ENCODE assay signal across 10 mouse cellular contexts in the genomic region with DNA sequence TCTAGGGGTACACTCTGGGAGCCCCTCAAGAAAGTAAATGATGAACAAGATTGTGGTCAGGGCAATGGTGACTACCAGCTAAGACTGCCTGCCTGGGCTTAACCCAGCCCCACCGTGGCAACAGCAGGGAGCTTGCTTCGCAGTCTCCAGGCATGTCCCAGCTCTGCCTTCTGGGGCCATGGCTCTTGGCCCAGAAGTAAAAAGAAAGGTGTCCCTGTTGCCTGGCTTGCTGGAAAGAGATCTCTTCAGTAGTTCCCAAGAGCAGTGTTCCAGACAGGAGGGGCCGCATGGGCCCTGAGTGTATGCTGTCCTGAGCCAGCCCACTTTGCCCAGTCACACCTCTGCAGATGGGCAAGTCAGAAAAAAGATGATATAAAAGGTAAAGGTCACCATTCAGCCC. TPM values are rescaled to one million over a fixed set of nuclear protein-coding genes. Genes with fewer than 3 reads are reported as not detected.
DNase-seq lines count a peak whose midpoint lies in the region; ATAC-seq and TF ChIP-seq lines count a peak whose summit lies in the region.
"Had no signal": no experiment of that assay in that cellular context is flagged by ENCODE, and none has a peak within 500 bp of the region (broad histone marks: within the 10 kb centered on the region; RNA-seq: fewer than 3 reads in every experiment).

No protein-coding gene starts in this region.

- H3K4me2 ChIP-seq in hindbrain, embryonic 11.5 days (replicated peaks; ENCODE audit: low read depth, low read length): no peak overlapping the region
- peak overlapping the region; percentile 41; the same call in 1 of the 2 replicates for H3K4me2 ChIP-seq in forebrain, embryonic 11.5 days (ENCODE audit: low read depth, low read length, severe bottlenecking)
- H3K4me2 ChIP-seq in liver, postnatal 0 days (ENCODE audit: low read depth, low read length): peak overlapping the region; percentile 59

- no peak for TF ChIP-seq EP300 in liver, postnatal 0 days (IDR thresholded peaks at IDR 0.05; ENCODE audit: low read depth)

- H3K36me3 ChIP-seq in hindbrain, embryonic 10.5 days: peaks cover 5% of the 10 kb centered on the region; the same call in 1 of the 2 replicates
- no peaks in the 10 kb centered on the region for H3K36me3 ChIP-seq in hindbrain, embryonic 11.5 days (ENCODE audit: control insufficient read depth, insufficient read depth, low read length)
- H3K36me3 ChIP-seq in forebrain, embryonic 11.5 days (ENCODE audit: control insufficient read depth, insufficient read depth, low read length): no peaks in the 10 kb centered on the region
- no peaks in the 10 kb centered on the region for H3K36me3 ChIP-seq in liver, postnatal 0 days (replicated peaks; ENCODE audit: insufficient read depth, low read length)

- WGBS in hindbrain, embryonic 10.5 days: 59% methylated on average over 3 of the region's 3 CpGs
- 55% methylated on average over 3 of the region's 3 CpGs for WGBS in hindbrain, embryonic 11.5 days
- WGBS in forebrain, embryonic 11.5 days: 54% methylated on average over 3 of the region's 3 CpGs
- WGBS in liver, postnatal 0 days (ENCODE audit: insufficient replicate concordance): 63% methylated on average over 3 of the region's 3 CpGs

- H3K4me3 ChIP-seq in hindbrain, embryonic 10.5 days: peak overlapping the region; percentile 38; the same call in 1 of the 2 replicates
- no peak overlapping the region for H3K4me3 ChIP-seq in hindbrain, embryonic 11.5 days (ENCODE audit: low read depth, low read length)
- no peak overlapping the region for H3K4me3 ChIP-seq in forebrain, embryonic 11.5 days (ENCODE audit: low read depth, low read length)
- no peak overlapping the region for H3K4me3 ChIP-seq in liver, postnatal 0 days (ENCODE audit: low read depth, low read length)
- H3K4me3 ChIP-seq: myocyte had no signal

- no peak overlapping the region for H3K9ac ChIP-seq in hindbrain, embryonic 11.5 days (ENCODE audit: low read depth, low read length)
- H3K9ac ChIP-seq in forebrain, embryonic 11.5 days (ENCODE audit: low read length): no peak overlapping the region; the same call in 1 of the 2 replicates
- H3K9ac ChIP-seq in liver, postnatal 0 days (replicated peaks): 0 out of 2 replicates have a peak overlapping the region, but pooled peaks have one; percentile 30

- ATAC-seq in hindbrain, embryonic 11.5 days (ENCODE audit: low FRiP score): no peak
- ATAC-seq in forebrain, embryonic 11.5 days (replicated peaks; ENCODE audit: low FRiP score): no peak
- ATAC-seq in liver, postnatal 0 days: no peak

- peak overlapping the region; percentile 56; the same call in 1 of the 2 replicates for H3K27ac ChIP-seq in hindbrain, embryonic 10.5 days
- H3K27ac ChIP-seq in hindbrain, embryonic 11.5 days (ENCODE audit: low read depth, low read length): no peak overlapping the region
- H3K27ac ChIP-seq in forebrain, embryonic 11.5 days (ENCODE audit: low read depth, low read length): no peak overlapping the region
- H3K27ac ChIP-seq in liver, postnatal 0 days (ENCODE audit: low read depth): no peak overlapping the region

- intact Hi-C loops in left cerebral cortex, postnatal 14 days (cut with DNase I): loop anchor here (2.0 to 5.0 kb wide), 2 partner anchors 117 to 135 kb away; a partner anchor contains a TSS

- no peak for DNase-seq in hindbrain, embryonic 10.5 days (ENCODE audit: low spot score)
- no peak for DNase-seq in hindbrain, embryonic 11.5 days (ENCODE audit: low spot score)
- peak; percentile 26 for DNase-seq in Muller cell, postnatal 12 days (ENCODE audit: inconsistent ontology term)
- DNase-seq in forebrain, embryonic 11.5 days (ENCODE audit: low spot score): no peak
- DNase-seq in liver, postnatal 0 days: no peak
- no peak for DNase-seq in natural killer cell, adult 2 months (ENCODE audit: low spot score in 2 of 2)
- DNase-seq in layer of hippocampus, adult 9-11 months: no peak
- DNase-seq in left cerebral cortex, postnatal 14 days (ENCODE audit: low spot score in 2 of 2): no peak

- peaks cover 12% of the 10 kb centered on the region for H3K4me1 ChIP-seq in hindbrain, embryonic 10.5 days (replicated peaks)
- H3K4me1 ChIP-seq in hindbrain, embryonic 11.5 days (replicated peaks; ENCODE audit: control insufficient read depth, insufficient read depth, low read length): no peaks in the 10 kb centered on the region; the same call in 1 of the 2 replicates
- H3K4me1 ChIP-seq in forebrain, embryonic 11.5 days (replicated peaks; ENCODE audit: control insufficient read depth, insufficient read depth, low read length): no peaks in the 10 kb centered on the region; the same call in 1 of the 2 replicates
- H3K4me1 ChIP-seq in liver, postnatal 0 days (ENCODE audit: insufficient read depth): 0 out of 2 replicates have a peak, but pooled peaks cover 5% of the 10 kb centered on the region

- H3K9me3 ChIP-seq in hindbrain, embryonic 10.5 days: no peaks in the 10 kb centered on the region
- no peaks in the 10 kb centered on the region for H3K9me3 ChIP-seq in hindbrain, embryonic 11.5 days (ENCODE audit: control insufficient read depth, low read length)
- no peaks in the 10 kb centered on the region for H3K9me3 ChIP-seq in forebrain, embryonic 11.5 days (ENCODE audit: control insufficient read depth, low read length)
- no peaks in the 10 kb centered on the region for H3K9me3 ChIP-seq in liver, postnatal 0 days (ENCODE audit: low read length)

- TF ChIP-seq CTCF in liver, postnatal 0 days (IDR thresholded peaks at IDR 0.05; ENCODE audit: low read depth): no peak

- peaks cover 9% of the 10 kb centered on the region for H3K27me3 ChIP-seq in hindbrain, embryonic 10.5 days (ENCODE audit: insufficient read depth, poor library complexity, severe bottlenecking)
- no peaks in the 10 kb centered on the region for H3K27me3 ChIP-seq in hindbrain, embryonic 11.5 days (ENCODE audit: control insufficient read depth, insufficient read depth, low read length)
- H3K27me3 ChIP-seq in forebrain, embryonic 11.5 days (ENCODE audit: control insufficient read depth, insufficient read depth, low read length): no peaks in the 10 kb centered on the region
- H3K27me3 ChIP-seq in liver, postnatal 0 days (ENCODE audit: insufficient read depth, low read length): no peaks in the 10 kb centered on the region

RNA-seq across cellular contexts. Expression of a gene that starts 7.7 kb away (rescaled TPM):
- 5.8 and 8.0 TPM in 2 replicates for polyA plus RNA-seq in hindbrain, embryonic 10.5 days (2016; fragmentation: Nextera tagmentation; extraction: Ambion mirVana)
- 5.4 and 7.8 TPM in 2 replicates for polyA plus RNA-seq in hindbrain, embryonic 11.5 days (2014; fragmentation: Nextera tagmentation; extraction: Ambion mirVana)
- 3.1 and 3.7 TPM in 2 replicates for polyA plus RNA-seq in forebrain, embryonic 11.5 days (2014; fragmentation: Nextera tagmentation; extraction: Ambion mirVana)
- 0.36 and 0.45 TPM in 2 replicates for polyA plus RNA-seq in liver, postnatal 0 days (2015; fragmentation: Nextera tagmentation; extraction: Ambion mirVana)
- total RNA-seq in left cerebral cortex, postnatal 14 days (2021): 1 to 10 TPM; 2.5 to 2.7 TPM
- total RNA-seq: MEL had no signal

RNA-seq across cellular contexts. Expression of a gene that starts 18.8 kb away (rescaled TPM):
- polyA plus RNA-seq in hindbrain, embryonic 10.5 days (2016; fragmentation: Nextera tagmentation; extraction: Ambion mirVana): 3.7 and 3.8 TPM in 2 replicates
- 2.3 and 2.6 TPM in 2 replicates for polyA plus RNA-seq in hindbrain, embryonic 11.5 days (2014; fragmentation: Nextera tagmentation; extraction: Ambion mirVana)
- 1.9 and 2.8 TPM in 2 replicates for polyA plus RNA-seq in forebrain, embryonic 11.5 days (2014; fragmentation: Nextera tagmentation; extraction: Ambion mirVana)
- 0.39 and 0.61 TPM in 2 replicates for polyA plus RNA-seq in liver, postnatal 0 days (2015; fragmentation: Nextera tagmentation; extraction: Ambion mirVana)
- 10 to 100 TPM; 37.9 to 41.1 TPM for total RNA-seq in left cerebral cortex, postnatal 14 days (2021)

RNA-seq across cellular contexts. Expression of a gene that starts 49.4 kb away (rescaled TPM):
- 126 and 131 TPM in 2 replicates for polyA plus RNA-seq in hindbrain, embryonic 10.5 days (2016; fragmentation: Nextera tagmentation; extraction: Ambion mirVana)
- 90.0 and 103 TPM in 2 replicates for polyA plus RNA-seq in hindbrain, embryonic 11.5 days (2014; fragmentation: Nextera tagmentation; extraction: Ambion mirVana)
- polyA plus RNA-seq in forebrain, embryonic 11.5 days (2014; fragmentation: Nextera tagmentation; extraction: Ambion mirVana): 98.9 and 109 TPM in 2 replicates
- 21.7 and 24.6 TPM in 2 replicates for polyA plus RNA-seq in liver, postnatal 0 days (2015; fragmentation: Nextera tagmentation; extraction: Ambion mirVana)
- total RNA-seq in left cerebral cortex, postnatal 14 days (2021): 10 to 100 TPM; 63.5 to 65.0 TPM

RNA-seq across cellular contexts. Expression of a gene that starts 59.2 kb away (rescaled TPM):
- 101 and 109 TPM in 2 replicates for polyA plus RNA-seq in hindbrain, embryonic 10.5 days (2016; fragmentation: Nextera tagmentation; extraction: Ambion mirVana)
- polyA plus RNA-seq in hindbrain, embryonic 11.5 days (2014; fragmentation: Nextera tagmentation; extraction: Ambion mirVana): 98.7 and 101 TPM in 2 replicates
- polyA plus RNA-seq in forebrain, embryonic 11.5 days (2014; fragmentation: Nextera tagmentation; extraction: Ambion mirVana): 118 TPM in 2 replicates
- polyA plus RNA-seq in liver, postnatal 0 days (2015; fragmentation: Nextera tagmentation; extraction: Ambion mirVana): 68.3 and 76.4 TPM in 2 replicates
- 100 to 1,000 TPM; 173 TPM for total RNA-seq in left cerebral cortex, postnatal 14 days (2021)

RNA-seq across cellular contexts. Expression of a gene that starts 59.3 kb away (rescaled TPM):
- polyA plus RNA-seq in hindbrain, embryonic 10.5 days (2016; fragmentation: Nextera tagmentation; extraction: Ambion mirVana): 3.8 and 4.7 TPM in 2 replicates
- 2.4 and 4.1 TPM in 2 replicates for polyA plus RNA-seq in hindbrain, embryonic 11.5 days (2014; fragmentation: Nextera tagmentation; extraction: Ambion mirVana)
- 2.5 and 3.5 TPM in 2 replicates for polyA plus RNA-seq in forebrain, embryonic 11.5 days (2014; fragmentation: Nextera tagmentation; extraction: Ambion mirVana)
- 2.3 and 2.8 TPM in 2 replicates for polyA plus RNA-seq in liver, postnatal 0 days (2015; fragmentation: Nextera tagmentation; extraction: Ambion mirVana)
- 1 to 10 TPM; 1.0 to 1.2 TPM for total RNA-seq in left cerebral cortex, postnatal 14 days (2021)
